Mouse (Mus musculus) kidney, adult 11 months (tissue): Measurements from ENCODE around the gene Pex11g.

Source experiments
- DNase-seq: peaks from one replicate; pipeline ENCODE4 v3.0.0; 2022

Gene Pex11g

DNA sequence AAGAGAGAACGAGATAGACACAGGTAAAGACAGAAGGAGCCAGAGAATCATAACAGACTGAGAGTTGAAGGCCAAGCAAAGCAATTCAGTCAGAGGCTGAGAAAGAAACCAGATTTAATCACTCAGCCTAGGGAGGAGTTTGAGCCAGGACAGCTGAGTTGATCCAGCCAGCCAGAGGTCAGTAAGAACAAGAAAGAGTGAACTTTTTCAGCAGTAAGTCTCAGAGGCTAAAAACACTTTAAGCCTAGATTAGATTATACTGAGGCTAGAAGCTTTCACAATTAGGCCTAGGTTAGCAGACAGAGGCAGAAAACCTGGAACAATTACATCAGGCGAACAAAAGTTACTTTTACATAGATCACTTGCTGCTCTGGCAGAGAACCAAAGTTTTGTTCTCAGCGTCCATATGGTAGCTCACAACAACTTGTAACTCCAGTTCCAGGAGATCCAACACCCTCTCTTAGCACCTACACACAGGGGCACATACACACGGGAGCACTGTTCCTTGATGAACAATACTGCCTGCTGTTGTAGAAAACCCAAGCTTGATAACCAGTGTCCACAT lies 12.8 kb upstream of the Pex11g start:
- DNase-seq = no peak

DNA sequence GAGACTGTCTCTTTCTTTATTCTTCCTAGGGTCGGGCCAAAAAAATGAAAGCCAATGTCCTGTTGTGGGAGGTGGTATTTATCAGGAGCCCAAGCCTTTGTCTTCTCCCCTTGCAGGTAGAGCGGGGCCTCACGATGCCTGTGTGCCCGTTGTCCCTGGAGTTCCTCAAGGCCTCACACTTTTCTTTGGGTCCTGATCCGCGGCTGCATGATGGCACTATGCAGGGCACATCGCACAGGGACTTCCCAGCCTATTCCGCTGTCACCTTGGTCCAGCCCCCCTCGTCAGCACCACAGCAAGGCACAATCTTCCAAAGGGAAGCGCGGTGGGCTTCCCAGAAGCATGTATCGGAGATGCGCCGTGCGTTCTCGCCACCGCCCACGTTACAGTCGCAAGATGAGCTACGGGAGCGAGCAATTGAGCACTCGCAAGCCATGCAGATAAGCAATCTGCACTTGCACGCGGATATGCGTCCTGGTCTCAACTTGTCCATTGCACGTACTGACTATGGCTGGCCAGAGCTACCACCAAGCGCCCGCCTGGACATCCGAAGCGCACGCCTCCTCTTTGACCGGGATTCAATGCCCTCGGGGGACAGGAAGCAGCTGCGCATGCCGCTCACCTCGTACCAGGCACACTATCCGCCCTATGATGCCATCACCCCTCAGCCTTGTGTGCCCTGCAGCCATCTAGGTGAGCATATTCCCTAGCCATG lies 8.4 kb upstream of the Pex11g start:
- no peak for DNase-seq

DNA sequence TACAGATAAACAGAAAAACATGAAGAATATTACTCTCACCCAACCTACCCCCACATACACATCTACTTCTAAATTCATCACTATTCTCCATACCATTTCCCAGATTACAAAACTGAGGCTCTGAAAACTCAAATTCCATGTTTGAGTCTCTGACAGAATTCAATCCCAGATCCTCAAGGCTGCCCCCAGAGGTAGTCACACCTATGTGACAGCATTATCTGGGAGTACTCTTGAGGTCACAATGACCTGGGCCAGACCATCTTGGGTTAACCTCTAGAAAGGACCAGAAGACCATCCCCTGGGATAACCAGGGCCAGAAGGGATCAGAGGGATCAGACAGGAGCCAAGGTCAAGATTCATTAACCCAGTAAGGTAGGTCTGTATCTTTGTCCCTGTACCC lies 3.1 kb upstream of the Pex11g start, which contains the start of gene Tex45:
Gene Tex45, plus strand, starts transcription at position 301 of the 400 bp plus-strand sequence.
- DNase-seq = no peak

DNA sequence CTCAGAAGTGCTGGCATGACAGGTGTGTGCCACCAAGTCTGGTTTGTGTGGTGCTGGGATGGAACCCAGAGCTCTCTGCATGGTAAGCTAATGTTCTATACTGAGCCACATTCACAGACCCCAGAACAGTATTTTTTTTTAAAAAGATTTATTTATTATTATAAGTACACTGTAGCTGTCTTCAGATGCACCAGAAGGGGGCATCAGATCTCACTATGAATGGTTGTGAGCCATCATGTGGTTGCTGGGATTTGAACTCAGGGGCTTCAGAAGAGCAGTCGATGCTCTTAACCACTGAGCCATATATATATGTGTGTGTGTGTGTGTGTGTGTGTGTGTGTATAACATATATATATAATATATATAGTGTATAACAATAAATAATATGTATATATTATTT lies 1.4 kb upstream of the Pex11g start:
- DNase-seq = no peak

DNA sequence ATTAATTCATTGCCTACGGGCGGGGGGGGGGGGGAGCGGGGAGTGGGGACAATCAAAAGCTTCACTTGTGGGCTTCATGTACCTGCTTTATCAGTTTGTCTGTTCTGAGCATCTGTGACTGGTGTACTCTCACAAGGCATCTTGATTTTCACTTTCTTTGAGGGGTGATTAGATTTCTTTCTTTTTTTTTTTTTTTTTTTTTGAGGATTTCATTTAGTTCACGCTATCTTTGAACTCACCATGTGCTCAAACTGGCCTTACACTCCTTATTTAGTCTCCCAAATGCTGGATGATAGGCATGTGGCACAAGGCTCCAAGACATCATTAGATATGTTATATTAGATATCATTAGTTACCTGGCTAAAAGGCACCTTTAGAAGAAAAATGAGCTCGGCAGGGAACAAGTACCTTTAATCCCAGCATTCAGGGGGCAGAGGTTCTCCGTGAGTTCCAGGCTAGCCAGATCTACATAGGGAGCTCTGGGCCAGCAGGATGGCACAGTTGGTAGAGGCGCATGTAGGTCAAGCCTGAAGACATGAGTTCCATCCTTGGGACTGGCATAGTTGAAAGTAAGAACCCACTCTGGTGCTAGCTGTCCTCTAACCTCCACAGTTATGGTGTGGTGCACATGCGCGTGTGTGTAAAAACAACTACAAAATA lies 536 bp upstream of the Pex11g start:
- no peak for DNase-seq

DNA sequence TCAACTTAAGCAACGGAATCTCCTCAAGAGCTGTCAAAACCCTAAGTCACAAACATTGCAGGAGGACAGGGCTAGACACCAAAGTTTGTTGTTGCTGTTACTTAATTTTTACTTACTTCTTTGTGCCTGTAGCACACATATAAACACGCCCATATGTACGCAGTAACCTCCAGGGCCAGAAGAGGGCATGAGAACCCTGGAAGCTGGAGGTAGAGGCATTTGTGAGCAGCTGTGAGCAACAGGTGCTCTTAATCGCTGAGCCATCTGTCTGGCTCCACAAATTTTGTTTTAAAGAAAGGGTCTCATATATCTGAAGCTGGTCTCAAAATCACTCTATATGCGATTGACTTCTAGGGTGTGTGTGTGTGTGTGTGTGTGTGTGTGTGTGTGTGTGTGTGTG lies 3.2 kb downstream of the Pex11g start:
- no peak for DNase-seq

DNA sequence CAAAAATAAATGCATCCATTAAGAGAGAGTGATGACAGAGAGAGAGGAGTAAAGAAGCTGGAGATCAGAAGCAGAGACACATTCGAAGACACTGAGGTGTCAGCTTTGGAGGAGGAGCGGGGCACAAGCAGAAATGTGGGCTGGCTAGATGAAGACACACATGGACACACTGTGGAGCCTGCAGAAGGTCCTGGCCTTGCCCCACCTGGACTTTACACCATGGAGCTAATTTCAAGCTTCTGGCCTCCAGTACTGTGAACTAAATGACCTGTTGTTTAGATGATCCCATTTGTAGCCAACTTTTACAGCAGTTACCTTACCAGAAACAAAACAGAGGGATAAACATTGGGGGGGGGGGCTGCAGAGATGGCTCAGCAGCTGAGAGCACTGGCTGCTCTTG lies 4.2 kb downstream of the Pex11g start:
- DNase-seq = peak; percentile 53

DNA sequence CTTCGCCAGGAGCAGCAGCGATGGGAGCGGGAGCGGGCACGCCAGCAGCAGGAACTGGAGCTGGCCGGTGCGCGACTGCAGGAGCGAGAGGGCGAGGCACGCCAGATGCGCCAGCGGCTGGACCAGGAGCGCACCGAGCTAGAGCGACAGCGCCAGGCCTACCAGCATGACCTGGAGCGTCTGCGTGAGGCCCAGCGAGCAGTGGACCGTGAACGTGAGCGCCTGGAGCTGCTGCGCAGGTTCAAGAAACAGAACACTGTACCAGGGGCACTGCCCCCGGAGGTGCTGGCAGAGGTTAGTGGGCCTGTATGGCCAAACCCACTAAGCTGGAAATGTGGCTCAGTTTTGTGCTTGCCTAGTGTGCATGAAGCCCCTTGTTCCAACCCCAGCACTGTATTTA lies 15.5 kb downstream of the Pex11g start:
- DNase-seq = peak; percentile 62

DNA sequence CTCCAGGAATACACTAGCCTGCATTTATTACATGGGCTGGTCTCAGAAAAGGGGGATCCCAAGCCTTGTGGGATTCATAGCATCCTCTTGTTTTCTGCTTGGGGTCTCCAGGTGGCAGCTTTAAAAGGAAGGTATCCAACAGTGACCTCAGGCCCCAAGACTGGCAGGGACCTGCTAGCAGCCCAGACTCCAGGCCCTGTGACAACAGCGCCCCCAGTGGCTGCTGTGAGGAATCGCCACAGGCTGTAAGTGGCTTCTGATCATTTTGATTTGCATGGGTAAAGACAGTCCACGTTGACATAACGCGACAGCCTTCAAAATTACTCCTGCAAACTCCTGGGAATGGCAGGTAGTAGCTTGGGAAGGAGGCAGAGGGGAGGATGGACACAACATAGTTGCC lies 16.8 kb downstream of the Pex11g start:
- no peak for DNase-seq

DNA sequence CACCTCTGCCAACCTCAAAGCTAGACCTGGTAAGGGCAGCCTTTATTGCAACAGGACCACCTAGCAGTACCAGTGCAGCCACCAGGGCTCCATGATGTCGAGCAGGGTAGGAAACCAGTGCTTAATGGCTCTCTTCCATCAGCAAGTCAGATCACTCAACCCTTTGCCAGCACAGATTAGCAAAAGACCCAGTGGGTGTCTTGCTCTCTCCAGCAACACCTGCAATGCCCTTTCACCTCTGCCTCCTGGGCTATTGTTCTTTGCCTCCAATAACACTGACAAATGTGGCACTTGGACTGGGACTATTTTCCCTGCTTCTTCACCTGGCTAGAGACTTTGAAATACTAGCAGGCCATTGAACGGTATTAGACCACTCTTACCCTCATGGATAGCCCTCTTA lies 18.3 kb downstream of the Pex11g start:
- no peak for DNase-seq

DNA sequence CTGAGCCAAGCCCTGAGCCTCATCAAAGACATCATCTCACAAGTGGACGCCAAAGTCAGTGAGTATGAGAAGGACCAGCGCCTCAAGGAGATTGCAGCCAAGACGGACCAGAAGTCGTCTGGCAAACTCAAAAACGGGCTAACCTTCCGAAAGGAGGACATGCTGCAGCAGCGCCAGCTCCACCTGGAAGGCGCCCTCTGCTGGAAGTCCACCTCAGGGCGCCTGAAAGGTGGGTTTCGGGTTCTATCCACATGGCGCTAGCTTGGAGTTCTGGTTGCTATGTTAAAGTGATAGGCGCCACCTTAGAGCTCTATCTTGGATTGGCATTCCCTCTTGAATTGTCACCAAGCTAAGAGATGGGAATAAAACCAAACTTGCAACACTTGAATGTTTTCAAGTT lies 28.0 kb downstream of the Pex11g start:
- no peak for DNase-seq

DNA sequence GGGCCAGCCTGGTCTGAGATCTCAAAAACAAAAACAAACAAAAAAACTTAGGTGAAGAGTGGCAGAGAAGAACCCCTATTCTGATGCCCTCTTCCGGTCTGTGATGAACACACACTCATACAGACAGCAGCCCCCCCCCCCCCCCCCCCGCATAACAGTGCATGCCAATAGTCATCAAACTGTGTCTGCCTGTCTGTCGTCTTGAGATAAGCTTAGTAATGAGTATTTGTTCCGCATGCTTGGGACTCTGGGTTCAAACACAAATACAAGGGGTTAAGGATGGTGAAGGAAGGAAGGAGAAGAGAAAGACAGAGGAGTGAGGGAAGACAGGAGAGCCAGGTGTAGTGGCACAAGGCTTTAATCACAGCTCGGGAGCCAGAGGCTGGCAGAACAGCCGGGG lies 31.0 kb downstream of the Pex11g start:
- DNase-seq = no peak

DNA sequence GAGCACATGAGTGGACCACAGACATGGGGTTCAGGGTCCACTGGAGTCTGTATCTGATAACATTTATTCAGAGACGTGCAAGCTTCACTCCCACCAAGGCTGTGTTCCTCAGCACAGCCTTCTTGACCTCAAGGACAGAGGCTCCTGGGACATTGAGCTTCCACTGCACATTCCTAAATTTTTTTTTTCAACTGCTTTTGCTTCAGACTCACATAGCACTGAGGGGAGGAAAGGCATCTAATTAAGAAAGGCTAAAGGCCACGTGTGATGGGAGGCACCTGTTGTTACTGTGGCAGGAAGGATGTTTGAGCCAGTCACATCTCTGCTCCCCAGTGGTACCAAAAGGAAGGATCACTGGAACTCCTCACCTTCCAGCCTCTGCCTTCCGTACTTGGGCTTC lies 36.4 kb downstream of the Pex11g start:
- DNase-seq = no peak

DNA sequence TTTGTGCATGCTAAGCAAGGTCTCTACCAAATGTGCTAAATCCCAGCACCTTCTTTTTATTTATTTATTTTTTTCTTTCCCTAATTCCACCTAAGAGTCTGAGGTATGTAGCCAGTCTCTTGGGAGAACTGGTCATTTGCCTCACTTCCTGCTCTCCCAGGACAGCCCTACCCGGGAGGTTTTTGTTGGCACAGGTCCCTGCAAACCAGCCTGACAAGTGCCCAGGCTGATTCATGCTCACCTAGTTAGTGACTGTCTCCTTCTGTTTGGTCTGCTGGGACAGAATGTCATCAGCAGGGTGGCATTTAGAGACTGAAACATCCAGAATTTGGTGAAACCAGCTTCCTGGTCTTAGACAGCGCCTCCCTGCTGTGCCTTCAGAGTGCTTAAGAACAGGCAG lies 37.5 kb downstream of the Pex11g start:
- peak; percentile 75 for DNase-seq

DNA sequence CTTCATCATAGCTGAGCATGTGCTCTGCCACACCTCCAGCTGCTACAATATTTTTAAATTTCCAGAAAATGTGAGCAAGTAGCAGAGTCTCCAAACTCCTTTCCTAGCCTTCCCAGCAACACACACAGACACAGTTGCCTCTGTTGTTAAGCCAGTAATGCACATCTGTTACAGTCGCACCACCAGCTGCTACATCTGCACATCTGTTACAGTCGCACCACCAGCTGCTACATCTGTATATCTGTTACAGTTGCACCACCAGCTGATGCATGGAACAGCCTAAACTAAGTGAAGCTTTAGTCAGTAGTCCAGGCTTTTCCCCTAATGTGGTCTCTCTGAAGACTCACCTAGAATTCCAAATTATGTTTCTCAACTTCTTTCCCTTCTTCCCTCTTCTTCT lies 39.1 kb downstream of the Pex11g start:
- no peak for DNase-seq

DNA sequence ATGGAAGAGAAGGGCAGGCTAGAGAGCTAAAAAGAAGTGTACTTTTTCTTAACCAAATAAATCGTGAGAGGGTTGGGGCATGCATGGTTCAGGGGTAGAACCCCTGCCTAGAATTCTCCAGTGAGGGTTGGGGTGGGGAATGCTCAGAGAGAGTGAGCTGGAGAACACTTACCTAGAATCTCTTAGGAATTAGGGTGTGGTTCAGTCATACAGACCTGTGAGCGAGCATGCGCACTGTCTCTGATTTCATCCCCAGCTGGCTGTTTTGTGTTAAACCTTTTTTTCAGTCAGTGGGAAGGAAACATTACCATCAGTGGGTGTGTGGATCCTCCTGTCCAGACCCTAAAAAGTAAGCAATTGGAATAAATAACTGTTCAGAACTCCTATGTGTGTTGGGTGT lies 41.3 kb downstream of the Pex11g start:
- no peak for DNase-seq

DNA sequence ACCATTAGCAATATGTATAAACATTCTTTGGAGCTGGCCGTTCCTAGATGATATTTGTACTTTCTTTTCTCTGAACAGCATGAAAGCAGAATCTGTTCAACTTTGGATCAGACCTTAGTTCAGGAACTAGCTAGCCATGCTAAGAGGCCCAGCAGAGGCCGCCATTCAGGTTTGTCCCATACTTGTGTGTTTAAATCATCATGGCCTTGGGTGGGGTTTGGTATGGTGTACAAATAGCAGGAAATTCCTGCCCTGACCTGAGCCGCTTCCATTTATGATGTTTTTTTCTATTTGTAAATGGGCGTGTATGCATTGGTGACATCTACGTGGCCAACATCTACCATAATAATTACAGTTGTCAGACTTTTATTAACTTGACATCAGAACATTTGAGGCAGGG lies 42.3 kb downstream of the Pex11g start:
- DNase-seq = no peak

DNA sequence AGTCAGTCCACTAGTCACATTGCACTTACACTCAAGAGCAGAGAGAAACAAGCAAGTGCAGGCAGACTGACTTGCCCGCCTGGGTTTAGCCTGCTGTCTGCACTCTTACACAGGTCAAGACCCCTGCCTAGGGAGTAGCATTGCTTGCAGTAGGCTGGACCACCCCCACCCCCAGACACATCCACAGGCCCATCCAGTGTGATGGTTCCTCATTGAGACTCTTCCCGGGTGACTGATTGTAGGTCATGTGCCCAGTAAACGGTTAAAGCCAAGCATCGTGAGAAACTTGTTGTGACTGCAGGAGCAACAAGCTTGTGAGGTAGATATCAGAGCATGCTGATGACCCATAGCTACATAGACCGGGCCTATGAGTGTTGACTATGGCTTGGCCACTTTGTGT lies 46.0 kb downstream of the Pex11g start:
- DNase-seq = no peak

DNA sequence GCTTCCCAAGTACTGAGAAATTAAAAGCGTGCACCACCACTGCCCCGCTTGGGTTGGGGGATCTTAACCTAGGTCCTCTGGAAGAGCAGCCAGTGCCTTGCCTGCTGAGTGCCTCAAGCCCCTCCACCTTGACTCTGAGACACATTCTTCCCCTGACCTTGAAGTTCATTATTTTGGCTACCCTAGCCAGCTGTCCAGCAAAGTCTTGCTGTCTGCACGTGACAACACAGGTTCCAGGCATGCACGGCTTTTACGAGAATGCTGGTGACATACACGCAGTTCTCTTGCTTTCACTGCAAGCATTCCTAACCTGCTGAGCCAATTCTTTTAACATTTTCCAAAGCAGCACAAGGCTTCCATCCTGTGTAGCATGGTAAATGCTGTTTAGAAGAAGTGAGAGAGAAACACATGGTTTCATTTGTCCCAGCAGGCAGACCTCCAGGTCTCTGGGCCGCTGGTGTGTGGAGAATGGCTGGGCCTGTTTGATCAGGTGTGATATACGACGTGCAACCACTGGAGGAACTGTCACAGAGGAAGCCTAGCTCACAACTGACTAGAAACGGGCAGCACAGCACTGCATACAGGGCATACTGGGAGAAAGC lies 47.3 kb downstream of the Pex11g start:
- peak; percentile 26 for DNase-seq

DNA sequence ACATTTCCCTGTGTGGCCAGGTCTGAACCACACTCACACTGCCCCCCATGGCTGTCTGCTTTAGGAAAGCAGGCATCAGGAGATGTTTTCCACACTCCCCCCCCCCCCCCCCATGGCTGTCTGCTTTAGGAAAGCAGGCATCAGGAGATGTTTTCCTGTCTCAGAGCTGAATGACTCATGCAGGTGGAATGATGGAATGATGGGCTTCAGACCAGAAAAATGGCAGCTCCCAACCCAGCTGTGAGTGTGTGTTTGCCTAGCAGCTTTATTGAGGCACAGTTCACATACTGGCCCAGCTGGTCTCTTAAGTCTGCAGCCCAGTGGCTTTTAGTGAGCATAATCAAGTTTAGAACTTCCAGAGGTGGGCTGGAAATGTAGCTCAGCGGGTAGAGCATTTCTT lies 49.4 kb downstream of the Pex11g start:
- DNase-seq = no peak

DNA sequence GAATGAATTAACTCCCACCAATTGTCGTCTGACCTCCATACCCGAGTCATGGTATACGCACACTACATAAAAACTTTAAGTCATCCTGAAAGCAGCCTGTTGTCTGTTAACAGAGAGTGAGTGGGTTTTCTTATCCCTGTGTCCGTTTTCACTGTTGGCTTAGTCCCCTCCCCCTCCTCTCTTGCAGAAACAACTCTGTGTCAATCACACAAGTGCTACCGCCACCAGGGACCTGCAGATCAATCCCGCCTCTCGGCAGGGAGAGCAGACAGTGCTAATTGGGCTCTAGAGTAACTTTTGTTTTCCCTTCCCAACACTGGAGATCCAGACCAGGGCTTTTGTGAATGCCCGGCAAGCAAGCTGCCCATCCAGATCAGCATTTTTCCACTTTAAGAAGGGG lies 50.0 kb downstream of the Pex11g start:
- DNase-seq = no peak

DNA sequence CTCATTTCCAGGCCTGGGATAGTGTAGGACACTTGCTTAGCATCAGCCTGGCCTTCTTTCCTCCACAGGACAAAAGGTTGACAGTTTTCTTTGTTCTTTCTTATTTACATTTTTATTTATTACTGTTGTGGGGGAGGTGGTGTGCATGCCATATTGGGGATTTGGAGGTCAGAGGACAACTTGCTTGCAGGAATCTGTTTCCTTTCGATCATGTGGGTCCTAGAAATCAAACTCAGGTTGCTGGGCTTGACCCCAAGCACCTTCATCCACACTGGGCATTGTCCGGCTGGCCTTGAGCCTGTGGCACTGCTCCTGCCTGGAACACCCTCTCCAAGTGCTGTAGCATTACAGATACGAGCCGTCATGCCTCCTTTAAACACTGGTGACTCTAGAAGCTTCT lies 50.6 kb downstream of the Pex11g start:
- no peak for DNase-seq

DNA sequence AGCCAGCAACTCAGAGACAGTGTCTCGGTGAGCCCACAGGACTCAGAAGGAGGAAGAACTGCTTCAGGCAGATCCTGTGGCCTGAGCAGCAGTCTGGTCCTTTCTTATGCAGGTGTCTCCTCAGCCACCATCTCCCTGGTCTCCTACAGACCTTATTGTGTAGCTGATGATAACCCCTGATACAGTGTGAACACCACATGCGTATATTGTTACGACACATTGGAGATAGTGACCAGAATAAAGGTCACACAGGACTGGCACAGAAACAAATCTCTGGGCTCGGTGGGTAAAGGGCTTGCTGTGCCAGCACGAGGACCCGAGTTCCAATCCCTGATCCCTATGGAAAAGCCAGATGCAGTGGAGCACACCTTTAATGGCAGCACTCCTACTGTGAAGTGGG lies 51.8 kb downstream of the Pex11g start:
- DNase-seq = no peak

DNA sequence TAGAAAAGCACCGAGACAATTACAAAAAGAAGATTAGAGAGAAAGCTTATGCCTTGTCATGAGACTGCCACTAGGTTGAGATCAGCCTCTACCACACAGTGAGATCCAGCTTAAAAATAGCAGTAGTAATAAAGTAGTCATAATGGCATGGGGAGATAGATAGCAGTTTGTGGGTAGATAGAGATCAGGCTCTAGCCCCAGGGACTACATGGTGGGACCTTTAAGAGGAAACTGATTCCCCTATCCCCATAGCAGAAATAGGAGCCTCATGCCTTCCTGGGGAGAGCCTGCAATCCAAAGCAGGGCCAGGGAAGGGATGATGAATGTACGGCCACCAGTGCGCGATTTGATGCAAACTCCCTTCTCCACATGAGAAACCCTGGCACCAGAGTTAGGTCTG lies 52.2 kb downstream of the Pex11g start:
- DNase-seq = no peak
